Mouse (Mus musculus): ENCODE measurements at regions not wholly inside any gene's neighbourhood (a gene's known extent, or its start where the extent isn't known, plus 50 kb on each side); places are given as distances from the start of the nearest gene placed in this dataset.

- H3K9ac ChIP-seq (ENCODE audit: low read length): no peak overlapping the region
- 64% methylated on average over 1 of the region's 1 CpGs for whole genome bisulfite sequencing
- H3K4me3 ChIP-seq (ENCODE audit: control insufficient read depth in 1 of 2, insufficient read depth in 1 of 2, low read depth in 1 of 2, low read length in 2 of 2): no peak overlapping the region
- no peaks in the 10 kb centered on the region for H3K9me3 ChIP-seq (ENCODE audit: control insufficient read depth, low read length)
- H3K4me1 ChIP-seq (ENCODE audit: control insufficient read depth in 2 of 2, insufficient read depth in 2 of 2, low read length in 2 of 2): no peaks in the 10 kb centered on the region
- no peak overlapping the region for H3K4me2 ChIP-seq (ENCODE audit: low read length)
- no peak for ATAC-seq (ENCODE audit: insufficient number of reproducible peaks, insufficient read depth, low FRiP score, low read depth)
- no peak overlapping the region for H3K27ac ChIP-seq (replicated peaks in 1 of 2; ENCODE audit: control insufficient read depth in 1 of 2, insufficient read depth in 1 of 2, low read depth in 2 of 2, low read length in 2 of 2)
- no peaks in the 10 kb centered on the region for H3K27me3 ChIP-seq (ENCODE audit: control insufficient read depth, insufficient read depth, low read length)
- H3K36me3 ChIP-seq (ENCODE audit: control insufficient read depth, insufficient read depth, low read length): no peaks in the 10 kb centered on the region
These were observed 51.1 kb upstream of the Adra1b start for GRCm38 (mm10) chr11:43952151-43952550.

- no peak overlapping the region for H3K9ac ChIP-seq (ENCODE audit: low read length)
- no peaks in the 10 kb centered on the region for H3K36me3 ChIP-seq (ENCODE audit: control insufficient read depth, insufficient read depth, low read length)
- H3K27me3 ChIP-seq (ENCODE audit: control insufficient read depth, insufficient read depth, low read length): no peaks in the 10 kb centered on the region
- H3K9me3 ChIP-seq (ENCODE audit: control insufficient read depth, low read length): no peaks in the 10 kb centered on the region
- no peak overlapping the region for H3K4me3 ChIP-seq (ENCODE audit: control insufficient read depth in 1 of 2, insufficient read depth in 1 of 2, low read depth in 1 of 2, low read length in 2 of 2)
- WGBS: 52% methylated on average over 3 of the region's 3 CpGs
- H3K27ac ChIP-seq (replicated peaks in 1 of 2; ENCODE audit: control insufficient read depth in 1 of 2, insufficient read depth in 1 of 2, low read depth in 2 of 2, low read length in 2 of 2): no peak overlapping the region
- H3K4me1 ChIP-seq (ENCODE audit: control insufficient read depth in 2 of 2, insufficient read depth in 2 of 2, low read length in 2 of 2): peaks cover 2% of the 10 kb centered on the region in 2 experiments; a peak in 1 of 4 replicates
- ATAC-seq (ENCODE audit: insufficient number of reproducible peaks, insufficient read depth, low FRiP score, low read depth): no peak; the same call in 1 of the 2 replicates
- H3K4me2 ChIP-seq (ENCODE audit: low read length): no peak overlapping the region
These were observed 57.4 kb upstream of the Adra1b start for GRCm38 (mm10) chr11:43958241-43958975.

- H3K36me3 ChIP-seq (ENCODE audit: control insufficient read depth, insufficient read depth, low read length): no peaks in the 10 kb centered on the region
- peaks cover 2% of the 10 kb centered on the region in 2 experiments; a peak in 1 of 4 replicates for H3K4me1 ChIP-seq (ENCODE audit: control insufficient read depth in 2 of 2, insufficient read depth in 2 of 2, low read length in 2 of 2)
- H3K4me2 ChIP-seq (ENCODE audit: low read length): no peak overlapping the region
- H3K4me3 ChIP-seq (ENCODE audit: control insufficient read depth in 1 of 2, insufficient read depth in 1 of 2, low read depth in 1 of 2, low read length in 2 of 2): no peak overlapping the region
- H3K27ac ChIP-seq (replicated peaks in 1 of 2; ENCODE audit: control insufficient read depth in 1 of 2, insufficient read depth in 1 of 2, low read depth in 2 of 2, low read length in 2 of 2): no peak overlapping the region
- H3K27me3 ChIP-seq (ENCODE audit: control insufficient read depth, insufficient read depth, low read length): no peaks in the 10 kb centered on the region
- ATAC-seq (ENCODE audit: insufficient number of reproducible peaks, insufficient read depth, low FRiP score, low read depth): no peak
- no peaks in the 10 kb centered on the region for H3K9me3 ChIP-seq (ENCODE audit: control insufficient read depth, low read length)
- WGBS: 34% methylated on average over 2 of the region's 2 CpGs
- H3K9ac ChIP-seq (ENCODE audit: low read length): no peak overlapping the region
These were observed 57.9 kb upstream of the Adra1b start for GRCm38 (mm10) chr11:43958976-43959315.

GRCm38 (mm10) chr11:43960348-43961105 lies 59.5 kb upstream of the Adra1b start:
- no peak for ATAC-seq (ENCODE audit: insufficient number of reproducible peaks, insufficient read depth, low FRiP score, low read depth)
- Histone ChIP-seq H3K36me3 (ENCODE audit: control insufficient read depth, insufficient read depth, low read length) (no peaks in the 10 kb centered on the region), H3K27ac (replicated peaks in 1 of 2; ENCODE audit: control insufficient read depth in 1 of 2, insufficient read depth in 1 of 2, low read depth in 2 of 2, low read length in 2 of 2) (no peak overlapping the region), H3K9ac (ENCODE audit: low read length) (no peak overlapping the region), H3K4me2 (ENCODE audit: low read length) (no peak overlapping the region), H3K27me3 (ENCODE audit: control insufficient read depth, insufficient read depth, low read length) (no peaks in the 10 kb centered on the region), H3K9me3 (ENCODE audit: control insufficient read depth, low read length) (no peaks in the 10 kb centered on the region), H3K4me3 (ENCODE audit: control insufficient read depth in 1 of 2, insufficient read depth in 1 of 2, low read depth in 1 of 2, low read length in 2 of 2) (no peak overlapping the region), H3K4me1 (ENCODE audit: control insufficient read depth in 2 of 2, insufficient read depth in 2 of 2, low read length in 2 of 2) (peaks cover 2% of the 10 kb centered on the region in 2 experiments; a peak in 1 of 4 replicates)
- 79% methylated on average over 5 of the region's 5 CpGs for WGBS

GRCm38 (mm10) chr11:43961398-43962070 lies 60.5 kb upstream of the Adra1b start:
- WGBS: 71% methylated on average over 6 of the region's 6 CpGs
- no peak overlapping the region for H3K9ac ChIP-seq (ENCODE audit: low read length)
- no peaks in the 10 kb centered on the region for H3K9me3 ChIP-seq (ENCODE audit: control insufficient read depth, low read length)
- H3K27ac ChIP-seq (replicated peaks in 1 of 2; ENCODE audit: control insufficient read depth in 1 of 2, insufficient read depth in 1 of 2, low read depth in 2 of 2, low read length in 2 of 2): no peak overlapping the region
- ATAC-seq (ENCODE audit: insufficient number of reproducible peaks, insufficient read depth, low FRiP score, low read depth): no peak
- H3K27me3 ChIP-seq (ENCODE audit: control insufficient read depth, insufficient read depth, low read length): no peaks in the 10 kb centered on the region
- no peak overlapping the region for H3K4me2 ChIP-seq (ENCODE audit: low read length)
- H3K4me1 ChIP-seq (ENCODE audit: control insufficient read depth in 2 of 2, insufficient read depth in 2 of 2, low read length in 2 of 2): peaks cover 2% of the 10 kb centered on the region in 2 experiments; a peak in 1 of 4 replicates
- no peak overlapping the region for H3K4me3 ChIP-seq (ENCODE audit: control insufficient read depth in 1 of 2, insufficient read depth in 1 of 2, low read depth in 1 of 2, low read length in 2 of 2)
- H3K36me3 ChIP-seq (ENCODE audit: control insufficient read depth, insufficient read depth, low read length): no peaks in the 10 kb centered on the region

- Histone ChIP-seq H3K27ac (replicated peaks in 1 of 2; ENCODE audit: control insufficient read depth in 1 of 2, insufficient read depth in 1 of 2, low read depth in 2 of 2, low read length in 2 of 2) (no peak overlapping the region), H3K4me3 (ENCODE audit: control insufficient read depth in 1 of 2, insufficient read depth in 1 of 2, low read depth in 1 of 2, low read length in 2 of 2) (no peak overlapping the region), H3K4me1 (ENCODE audit: control insufficient read depth in 2 of 2, insufficient read depth in 2 of 2, low read length in 2 of 2) (no peaks in the 10 kb centered on the region), H3K9ac (ENCODE audit: low read length) (no peak overlapping the region), H3K9me3 (ENCODE audit: control insufficient read depth, low read length) (no peaks in the 10 kb centered on the region), H3K4me2 (ENCODE audit: low read length) (no peak overlapping the region), H3K36me3 (ENCODE audit: control insufficient read depth, insufficient read depth, low read length) (no peaks in the 10 kb centered on the region), H3K27me3 (ENCODE audit: control insufficient read depth, insufficient read depth, low read length) (no peaks in the 10 kb centered on the region)
- WGBS: 83% methylated on average over 1 of the region's 1 CpGs
- no peak for ATAC-seq (ENCODE audit: insufficient number of reproducible peaks, insufficient read depth, low FRiP score, low read depth)
These were observed 66.8 kb upstream of the Adra1b start for GRCm38 (mm10) chr11:43967764-43968163.

- Histone ChIP-seq H3K4me1 (ENCODE audit: control insufficient read depth in 2 of 2, insufficient read depth in 2 of 2, low read length in 2 of 2) (no peaks in the 10 kb centered on the region), H3K4me3 (ENCODE audit: control insufficient read depth in 1 of 2, insufficient read depth in 1 of 2, low read depth in 1 of 2, low read length in 2 of 2) (no peak overlapping the region), H3K9me3 (ENCODE audit: control insufficient read depth, low read length) (no peaks in the 10 kb centered on the region), H3K4me2 (ENCODE audit: low read length) (no peak overlapping the region), H3K27me3 (ENCODE audit: control insufficient read depth, insufficient read depth, low read length) (no peaks in the 10 kb centered on the region), H3K9ac (ENCODE audit: low read length) (no peak overlapping the region), H3K27ac (replicated peaks in 1 of 2; ENCODE audit: control insufficient read depth in 1 of 2, insufficient read depth in 1 of 2, low read depth in 2 of 2, low read length in 2 of 2) (no peak overlapping the region), H3K36me3 (ENCODE audit: control insufficient read depth, insufficient read depth, low read length) (no peaks in the 10 kb centered on the region)
- WGBS: 73% methylated on average over 3 of the region's 3 CpGs
- ATAC-seq (ENCODE audit: insufficient number of reproducible peaks, insufficient read depth, low FRiP score, low read depth): no peak
These were observed 70.9 kb upstream of the Adra1b start for GRCm38 (mm10) chr11:43971886-43972285.

Data from heart, embryonic 14.5 days (tissue).